Mouse (Mus musculus) forebrain, embryonic 14.5 days (tissue): ENCODE measurements around the gene Acp4. TPM values are rescaled to one million over a fixed set of nuclear protein-coding genes. Genes with fewer than 3 reads are reported as not detected.
"Not testable (repeated sequence)": the region's sequence is repeated elsewhere in the genome, so short reads cannot be mapped to it uniquely, and the experiment has no call there.

Experiments used
- ATAC-seq: fragments of 200-750 bp; cut with Nextera tagmentation; 2 replicates; pipeline ENCODE4 v1.8.0; 2017; ENCODE audit warnings: mild to moderate bottlenecking, moderate library complexity
- DNase-seq: peaks from one replicate; pipeline ENCODE4 v3.0.0-alpha.2; 2015; ENCODE audit warnings: low spot score
- H3K27ac ChIP-seq: fragments of 300-500 bp; sonication (generic); 2 replicates; pipeline ENCODE4 v1.5.1; 2014; ENCODE audit warnings: low read depth, mild to moderate bottlenecking, control low read depth, low read length, moderate library complexity
- H3K27me3 ChIP-seq: fragments of 300-500 bp; sonication (generic); replicated peaks from 2 replicates; pipeline ENCODE4 v1.6.1; 2014; ENCODE audit warnings: low read length, control low read depth, mixed read lengths; ENCODE audit not compliant: control insufficient read depth, insufficient read depth
- H3K36me3 ChIP-seq: fragments of 300-500 bp; sonication (generic); 2 replicates; pipeline ENCODE4 v1.6.1; 2014; ENCODE audit warnings: low read length, control low read depth; ENCODE audit not compliant: control insufficient read depth, insufficient read depth
- H3K4me1 ChIP-seq: fragments of 300-500 bp; sonication (generic); 2 replicates; pipeline ENCODE4 v1.6.1; 2014; ENCODE audit warnings: antibody characterized with exemption, low read length, control low read depth; ENCODE audit not compliant: control insufficient read depth, insufficient read depth
- H3K4me2 ChIP-seq: fragments of 300-500 bp; sonication (generic); 2 replicates; pipeline ENCODE4 v1.6.1; 2014; ENCODE audit warnings: mild to moderate bottlenecking, control low read depth, low read length
- H3K4me3 ChIP-seq: fragments of 300-500 bp; sonication (generic); 2 replicates; pipeline ENCODE4 v1.5.1; 2014; ENCODE audit warnings: low read depth, low read length, control low read depth
- H3K9ac ChIP-seq: fragments of 300-500 bp; sonication (generic); 2 replicates; pipeline ENCODE4 v1.6.1; 2014; ENCODE audit warnings: mild to moderate bottlenecking, low read length, control low read depth, moderate library complexity
- H3K9me3 ChIP-seq: fragments of 300-500 bp; sonication (generic); replicated peaks from 2 replicates; pipeline ENCODE4 v1.6.1; 2016; ENCODE audit warnings: low read length, control low read depth, mixed read lengths; ENCODE audit not compliant: control insufficient read depth
- WGBS: fragments of 180-500 bp; shearing (Covaris S2); extraction: QIAGEN DNeasy Blood & Tissue Kit; methylation state at CpG from one replicate; pipeline ENCODE4 v1.1.7; 2014; 5-methylcytosine and 5-hydroxymethylcytosine counted together
- polyA plus RNA-seq: library from polyadenylated mRNA; unstranded; fragments of >200 nt; fragmentation: Nextera tagmentation; extraction: Ambion mirVana; gene quantifications from 2 replicates; pipeline ENCODE4 v1.2.1, GENCODE M21; 2014

Acp4 gene
- polyA plus RNA-seq, 1 experiment from 2014 or later, result not detected

DNA sequence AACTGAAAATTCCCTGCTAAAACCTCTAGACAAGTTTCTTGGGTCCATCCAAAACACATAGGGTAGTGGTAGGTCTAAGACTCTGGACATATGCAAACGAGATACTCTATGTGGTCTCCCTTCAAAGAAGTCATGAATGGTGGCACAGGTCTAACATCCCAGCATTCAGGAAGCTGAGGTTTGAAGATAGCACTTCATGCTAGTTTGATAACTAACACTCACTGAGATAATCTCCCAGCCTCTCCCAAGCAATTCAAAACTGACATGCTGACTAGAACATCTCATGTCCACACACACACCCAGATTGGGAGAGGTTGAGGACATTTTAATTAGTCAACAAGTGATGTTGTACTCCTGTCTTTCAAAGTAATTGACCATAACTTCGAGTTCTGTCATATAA, 17.3 kb downstream of the Acp4 start:
- Histone ChIP-seq H3K4me2 (no peak overlapping the region), H3K4me3 (no peak overlapping the region), H3K27ac (no peak overlapping the region), H3K9me3 (no peaks in the 10 kb centered on the region), H3K4me1 (no peaks in the 10 kb centered on the region), H3K9ac (no peak overlapping the region), H3K36me3 (no peaks in the 10 kb centered on the region), H3K27me3 (no peaks in the 10 kb centered on the region)
- 51% methylated on average over 2 of the region's 2 CpGs for WGBS
- ATAC-seq (no peak), DNase-seq (no peak)

DNA sequence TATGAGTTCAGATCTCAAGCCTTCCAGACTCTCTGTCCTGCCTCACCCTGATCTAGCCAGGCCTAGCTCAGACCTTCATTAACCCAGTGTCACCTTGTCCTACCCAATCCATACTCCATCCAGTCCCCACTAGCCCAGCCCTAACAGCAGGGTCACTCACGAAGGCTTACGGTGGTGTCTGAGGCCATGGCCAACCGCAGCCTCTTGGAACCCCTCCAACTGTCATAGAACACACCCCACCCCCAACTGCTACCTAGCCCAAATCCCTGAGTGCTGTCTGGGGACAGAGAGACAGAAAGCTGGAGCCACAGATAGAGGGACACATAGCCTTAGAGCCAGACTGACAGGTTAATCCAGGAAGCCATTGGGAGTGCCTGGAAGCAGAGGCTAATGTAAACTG, 21.3 kb downstream of the Acp4 start, which contains the start of gene Gm36864:
TSS of gene Gm36864 (plus strand) at position 269 of the 400 bp plus-strand sequence.
- H3K27me3 ChIP-seq, result no peaks in the 10 kb centered on the region
- no peak within 1 kb of the TSS for H3K4me3 ChIP-seq
- H3K36me3 ChIP-seq, result no peaks in the 10 kb centered on the region
- H3K4me1 ChIP-seq, result no peaks in the 10 kb centered on the region
- WGBS, result 77% methylated on average over 3 of the region's 3 CpGs
- H3K27ac ChIP-seq, result no peak within 1 kb of the TSS
- no peak for ATAC-seq
- H3K9me3 ChIP-seq, result no peaks in the 10 kb centered on the region
- H3K4me2 ChIP-seq, result no peak within 1 kb of the TSS
- H3K9ac ChIP-seq, result no peak within 1 kb of the TSS
- no peak for DNase-seq

DNA sequence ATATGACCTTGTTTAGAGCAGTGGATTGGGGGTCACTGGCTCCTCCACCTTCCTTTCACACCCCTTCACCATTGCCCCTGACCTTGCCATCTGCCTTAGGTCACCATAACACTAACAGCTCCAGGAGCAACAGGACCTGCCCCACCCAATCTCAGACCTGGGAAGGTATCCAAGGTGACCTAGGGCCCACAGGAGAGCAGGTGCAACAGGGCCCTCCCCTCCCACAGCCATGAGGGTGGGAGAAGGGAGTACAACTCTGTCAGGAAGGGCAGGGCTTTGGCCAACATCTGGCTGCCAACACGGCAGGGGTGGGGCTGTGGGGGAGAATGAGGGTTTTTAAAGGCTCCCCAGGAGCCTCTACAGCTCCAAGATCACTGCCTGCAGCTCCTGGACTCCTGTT, 32.1 kb downstream of the Acp4 start, which contains the start of gene Klk1:
TSS of gene Klk1 (plus strand) at position 285 of the 400 bp plus-strand sequence.
- H3K36me3 ChIP-seq, result no peaks in the 10 kb centered on the region
- no peaks in the 10 kb centered on the region for H3K9me3 ChIP-seq
- ATAC-seq (no peak), DNase-seq (no peak)
- no peak within 1 kb of the TSS for H3K4me3 ChIP-seq
- no peak within 1 kb of the TSS for H3K27ac ChIP-seq
- H3K9ac ChIP-seq, result no peak within 1 kb of the TSS
- H3K4me1 ChIP-seq, result no peaks in the 10 kb centered on the region
- no peaks in the 10 kb centered on the region for H3K27me3 ChIP-seq
- WGBS, result 23% methylated on average over 1 of the region's 1 CpGs
- no peak within 1 kb of the TSS for H3K4me2 ChIP-seq

DNA sequence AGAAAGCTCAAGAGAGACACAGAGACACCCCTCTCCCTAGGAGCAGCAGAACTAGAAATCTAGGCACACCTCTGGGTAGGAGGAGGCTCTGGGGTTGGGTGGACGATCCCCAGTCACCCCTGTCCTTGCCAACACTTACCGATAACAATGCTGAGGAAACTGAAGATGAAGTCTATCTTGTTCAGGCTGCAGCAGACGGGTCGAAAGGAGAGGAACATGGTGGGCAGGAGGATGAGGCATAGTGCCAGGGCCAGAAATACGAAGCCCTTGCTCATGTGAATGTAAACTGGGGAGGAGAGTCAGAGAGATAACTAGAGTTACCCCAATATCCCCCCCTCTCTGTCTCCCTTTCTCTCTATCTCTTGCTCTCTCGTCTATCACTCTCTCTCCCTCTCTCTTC, 34.8 kb downstream of the Acp4 start:
- H3K4me3 ChIP-seq, H3K27me3 ChIP-seq, H3K9me3 ChIP-seq, H3K27ac ChIP-seq, H3K4me1 ChIP-seq, H3K9ac ChIP-seq, H3K36me3 ChIP-seq, DNase-seq, H3K4me2 ChIP-seq, ATAC-seq: not testable (repeated sequence)
- 86% methylated on average over 6 of the region's 6 CpGs for WGBS

DNA sequence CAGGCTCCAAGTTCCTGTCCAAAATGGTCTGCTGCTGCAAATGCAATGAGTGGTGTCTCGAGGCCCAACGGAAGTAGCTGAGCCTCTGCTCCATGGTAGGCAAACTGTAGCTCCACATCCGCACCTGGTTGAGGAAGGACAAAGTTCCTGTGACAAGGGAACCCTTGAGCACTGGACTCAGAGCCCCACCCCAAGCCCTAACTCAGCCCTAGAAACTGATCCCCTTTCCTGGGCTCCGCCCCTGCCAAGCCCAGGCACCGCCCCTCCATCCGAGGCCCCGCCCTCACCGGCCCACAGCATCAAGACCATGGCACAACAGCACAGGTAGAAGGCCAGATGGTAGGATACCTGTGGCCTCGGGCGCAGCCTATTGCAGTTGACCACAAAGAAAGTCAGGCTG, 35.6 kb downstream of the Acp4 start:
- not testable (repeated sequence) for H3K4me1 ChIP-seq, H3K9me3 ChIP-seq, H3K27ac ChIP-seq, H3K36me3 ChIP-seq, H3K9ac ChIP-seq, H3K4me3 ChIP-seq, H3K4me2 ChIP-seq, DNase-seq, H3K27me3 ChIP-seq, ATAC-seq
- 73% methylated on average over 8 of the region's 10 CpGs for WGBS

DNA sequence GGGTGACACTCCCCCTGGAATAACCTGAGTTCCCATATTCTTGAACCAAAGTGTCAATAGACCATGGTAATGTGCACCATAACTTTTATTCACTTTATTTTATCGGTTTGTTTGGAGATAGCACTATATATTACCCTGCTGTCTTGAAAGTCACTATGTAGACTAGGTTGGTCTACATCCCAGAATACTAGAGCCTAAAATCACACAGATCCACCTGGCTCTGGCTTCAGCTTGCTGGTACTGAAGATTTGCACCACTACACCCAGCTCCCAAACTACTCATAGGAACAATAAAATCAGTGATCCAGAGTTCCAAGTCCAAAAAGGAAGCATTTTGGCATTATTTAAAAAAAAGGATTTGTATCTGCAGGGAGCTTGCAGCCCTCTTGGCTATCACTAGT, 41.5 kb downstream of the Acp4 start, which contains the start of gene Klk1b5:
TSS of gene Klk1b5 (plus strand) at position 301 of the 400 bp plus-strand sequence.
- Histone ChIP-seq H3K9me3 (no peaks in the 10 kb centered on the region), H3K4me3 (no peak within 1 kb of the TSS), H3K36me3 (no peaks in the 10 kb centered on the region), H3K27me3 (no peaks in the 10 kb centered on the region), H3K4me2 (no peak within 1 kb of the TSS), H3K27ac (no peak within 1 kb of the TSS), H3K9ac (no peak within 1 kb of the TSS), H3K4me1 (no peaks in the 10 kb centered on the region)
- DNase-seq, result no peak
- WGBS, result 90% methylated on average over 1 of the region's 1 CpGs
- ATAC-seq, result no peak

DNA sequence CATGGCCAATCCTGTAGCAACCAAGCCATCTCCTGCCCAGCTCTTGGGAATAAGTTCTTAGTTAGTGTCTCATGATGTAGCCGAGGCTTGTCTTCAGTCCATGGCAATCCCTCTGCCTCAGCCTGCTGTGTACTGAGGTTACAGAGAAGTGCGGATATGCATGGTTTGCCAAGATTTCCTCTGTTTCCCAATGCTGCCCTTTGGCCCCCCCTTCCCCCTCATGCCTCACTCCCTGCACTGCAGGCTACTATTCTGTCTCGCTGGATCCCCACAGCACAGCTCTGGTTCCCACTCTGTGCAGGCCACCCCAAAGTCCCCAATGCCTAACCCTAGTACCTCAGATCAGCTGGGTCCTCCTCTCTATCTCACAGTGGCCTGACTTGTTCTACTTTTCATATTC, 48.9 kb downstream of the Acp4 start:
- 88% methylated on average over 3 of the region's 3 CpGs for WGBS
- Histone ChIP-seq H3K27me3 (no peaks in the 10 kb centered on the region), H3K27ac (no peak overlapping the region), H3K9ac (no peak overlapping the region), H3K4me2 (no peak overlapping the region), H3K4me3 (no peak overlapping the region), H3K9me3 (no peaks in the 10 kb centered on the region), H3K36me3 (no peaks in the 10 kb centered on the region), H3K4me1 (no peaks in the 10 kb centered on the region)
- DNase-seq (no peak), ATAC-seq (no peak)

DNA sequence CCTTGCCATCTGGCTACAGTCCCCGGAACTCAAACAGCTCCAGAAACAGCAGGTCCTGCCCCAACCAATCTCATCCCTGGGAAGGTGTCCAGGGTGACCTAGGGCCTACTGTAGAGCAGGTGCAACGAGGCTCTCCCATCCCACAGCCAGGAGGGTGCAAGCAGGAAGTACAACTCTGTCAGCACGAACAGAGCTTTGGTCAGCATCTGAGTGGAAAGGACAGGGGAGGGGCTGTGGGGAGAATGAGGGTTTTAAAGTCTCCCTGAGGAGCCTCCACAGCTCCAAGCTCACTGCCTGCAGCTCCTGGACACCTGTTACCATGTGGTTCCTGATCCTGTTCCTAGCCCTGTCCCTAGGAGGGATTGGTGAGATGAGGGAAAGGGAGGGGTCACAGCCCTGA, 50.0 kb downstream of the Acp4 start, which contains the start of gene Klk1b4:
TSS of gene Klk1b4 (plus strand) at position 301 of the 400 bp plus-strand sequence.
- H3K27ac ChIP-seq, H3K9ac ChIP-seq, ATAC-seq, H3K36me3 ChIP-seq, H3K4me3 ChIP-seq, H3K4me1 ChIP-seq, H3K9me3 ChIP-seq, H3K27me3 ChIP-seq, H3K4me2 ChIP-seq, DNase-seq: not testable (repeated sequence)
- 62% methylated on average over 3 of the region's 3 CpGs for WGBS
